Mouse (Mus musculus) myocyte (in vitro differentiated cells): ENCODE data around the gene Zbtb20. TPM values are rescaled to one million over a fixed set of nuclear protein-coding genes. Genes with fewer than 3 reads are reported as not detected.
A peak's percentile ranks its signal among the peaks of the same experiment; 100 is the strongest.

Experiments used
- H3K27me3 ChIP-seq: one replicate; pipeline ENCODE4 v1.6.1; 2011; ENCODE audit not compliant: control insufficient read depth, insufficient read depth, insufficient read length
- H3K36me3 ChIP-seq: one replicate; pipeline ENCODE4 v1.6.1; 2011; ENCODE audit not compliant: control insufficient read depth, insufficient read depth
- H3K4me2 ChIP-seq: one replicate; pipeline ENCODE4 v1.6.1; 2011; ENCODE audit warnings: low read depth, control low read depth
- H3K4me3 ChIP-seq: one replicate; pipeline ENCODE4 v1.5.1; 2011; ENCODE audit warnings: mild to moderate bottlenecking, control low read depth, moderate library complexity
- H3K79me2 ChIP-seq: one replicate; pipeline ENCODE4 v1.6.1; 2011; ENCODE audit not compliant: control insufficient read depth, insufficient read depth
- H3ac ChIP-seq: one replicate; pipeline ENCODE4 v1.6.1; 2011; ENCODE audit not compliant: control insufficient read depth, insufficient read length
- CEBPB ChIP-seq: IDR thresholded peaks from 2 replicates; pipeline ENCODE4 v1.6.1; 2011; ENCODE audit warnings: mild to moderate bottlenecking, moderate library complexity; ENCODE audit not compliant: poor library complexity, insufficient read depth, severe bottlenecking
- E2F4 ChIP-seq: IDR thresholded peaks from one replicate; pipeline ENCODE4 v1.6.1; 2011; ENCODE audit warnings: mild to moderate bottlenecking, control low read depth, moderate library complexity; ENCODE audit not compliant: insufficient read depth
- MAX ChIP-seq: IDR thresholded peaks from one replicate; pipeline ENCODE4 v1.6.1; 2011; ENCODE audit warnings: low read depth, mild to moderate bottlenecking, control low read depth
- MYOD1 ChIP-seq, 3 experiments: IDR thresholded peaks; one replicate each; pipeline ENCODE4 v1.6.1; 2011; ENCODE audit warnings: control low read depth in 2 of 3, low read depth in 2 of 3, mild to moderate bottlenecking in 2 of 3, moderate library complexity in 1 of 3; ENCODE audit not compliant: insufficient read length in 2 of 3, control insufficient read depth in 1 of 3
- MYOG ChIP-seq, 3 experiments: IDR thresholded peaks; one replicate each; pipeline ENCODE4 v1.6.1; 2011; ENCODE audit warnings: control low read depth in 2 of 3, low read depth in 2 of 3, mild to moderate bottlenecking in 2 of 3; ENCODE audit not compliant: insufficient read length in 2 of 3, control insufficient read depth in 1 of 3, insufficient read depth in 1 of 3
- POLR2A ChIP-seq: IDR thresholded peaks from one replicate; pipeline ENCODE4 v1.6.1; 2011; ENCODE audit warnings: low read depth, mild to moderate bottlenecking, control low read depth, moderate library complexity; ENCODE audit not compliant: insufficient read length
- POLR2AphosphoS2 ChIP-seq: IDR thresholded peaks from one replicate; pipeline ENCODE4 v1.6.1; 2011; ENCODE audit warnings: low read depth, control low read depth; ENCODE audit not compliant: insufficient read length
- REST ChIP-seq: IDR thresholded peaks from one replicate; pipeline ENCODE4 v1.6.1; 2011; ENCODE audit warnings: mild to moderate bottlenecking, control low read depth, moderate library complexity; ENCODE audit not compliant: insufficient read depth, insufficient read length
- SRF ChIP-seq: IDR thresholded peaks from one replicate; pipeline ENCODE4 v1.6.1; 2011; ENCODE audit warnings: low read depth; ENCODE audit not compliant: control insufficient read depth, insufficient read length
- TCF12 ChIP-seq: IDR thresholded peaks from one replicate; pipeline ENCODE4 v1.6.1; 2011; ENCODE audit warnings: mild to moderate bottlenecking, control low read depth; ENCODE audit not compliant: poor library complexity, insufficient read depth, severe bottlenecking
- TCF3 ChIP-seq: IDR thresholded peaks from one replicate; pipeline ENCODE4 v1.6.1; 2011; ENCODE audit warnings: low read depth, control low read depth; ENCODE audit not compliant: insufficient read length
- USF1 ChIP-seq: IDR thresholded peaks from one replicate; pipeline ENCODE4 v1.6.1; 2011; ENCODE audit warnings: low read depth, mild to moderate bottlenecking, control low read depth, moderate library complexity
- polyA plus RNA-seq: library from polyadenylated mRNA; unstranded; fragments of >200 nt; fragmentation: generic; extraction: Trizol; gene quantifications from one replicate; pipeline ENCODE4 v1.2.1, GENCODE M21; 2012; ENCODE audit warnings: missing spikeins

Zbtb20 gene
- polyA plus RNA-seq, 1 experiment: 5.0 TPM

GRCm38 (mm10) chr16:43574006-43574764 lies 698.5 kb downstream of the Zbtb20 start:
- Histone ChIP-seq H3K4me3 (no peak overlapping the region), H3ac (no peak overlapping the region), H3K36me3 (peaks cover 7% of the 10 kb centered on the region), H3K4me2 (no peak overlapping the region), H3K27me3 (no peaks in the 10 kb centered on the region), H3K79me2 (no peaks in the 10 kb centered on the region)
- TF ChIP-seq CEBPB (no peak), REST (no peak), SRF (no peak), POLR2A (no peak), MYOG (IDR thresholded peaks at IDR 0.05; ENCODE audit: control insufficient read depth in 1 of 3, insufficient read depth in 1 of 3, insufficient read length in 2 of 3, low read depth in 2 of 3) (no peak), TCF3 (no peak), E2F4 (no peak), USF1 (no peak), POLR2AphosphoS2 (no peak), MAX (no peak), MYOD1 (IDR thresholded peaks at IDR 0.05; ENCODE audit: control insufficient read depth in 1 of 3, insufficient read length in 2 of 3, low read depth in 2 of 3) (no peak), TCF12 (no peak)

GRCm38 (mm10) chr16:43575066-43575465 lies 699.4 kb downstream of the Zbtb20 start:
- TF ChIP-seq USF1 (no peak), MAX (no peak), MYOG (IDR thresholded peaks at IDR 0.05; ENCODE audit: control insufficient read depth in 1 of 3, insufficient read depth in 1 of 3, insufficient read length in 2 of 3, low read depth in 2 of 3) (no peak), CEBPB (no peak), E2F4 (no peak), TCF12 (no peak), MYOD1 (IDR thresholded peaks at IDR 0.05; ENCODE audit: control insufficient read depth in 1 of 3, insufficient read length in 2 of 3, low read depth in 2 of 3) (no peak), POLR2A (no peak), SRF (no peak), TCF3 (no peak), POLR2AphosphoS2 (no peak), REST (no peak)
- H3K4me3 ChIP-seq: no peak overlapping the region
- H3K4me2 ChIP-seq: no peak overlapping the region

GRCm38 (mm10) chr16:43575507-43575906 lies 699.8 kb downstream of the Zbtb20 start:
- Histone ChIP-seq H3K79me2 (no peaks in the 10 kb centered on the region), H3K4me2 (no peak overlapping the region), H3K4me3 (no peak overlapping the region), H3ac (no peak overlapping the region), H3K36me3 (peaks cover 7% of the 10 kb centered on the region), H3K27me3 (no peaks in the 10 kb centered on the region)
- TF ChIP-seq MYOG (IDR thresholded peaks at IDR 0.05; ENCODE audit: control insufficient read depth in 1 of 3, insufficient read depth in 1 of 3, insufficient read length in 2 of 3, low read depth in 2 of 3): peak in 1 of 3 experiments; percentile 43
- TF ChIP-seq TCF12: no peak

More at GRCm38 (mm10) chr16:43575066-43575465, 699.4 kb downstream of the Zbtb20 start:
- Histone ChIP-seq H3K79me2 (no peaks in the 10 kb centered on the region), H3K36me3 (peaks cover 7% of the 10 kb centered on the region), H3K27me3 (no peaks in the 10 kb centered on the region), H3ac (no peak overlapping the region)

GRCm38 (mm10) chr16:43577399-43577798 lies 701.7 kb downstream of the Zbtb20 start:
- no peaks in the 10 kb centered on the region for H3K79me2 ChIP-seq
- no peak overlapping the region for H3ac ChIP-seq
- no peaks in the 10 kb centered on the region for H3K27me3 ChIP-seq
- no peak overlapping the region for H3K4me3 ChIP-seq
- H3K36me3 ChIP-seq: peaks cover 7% of the 10 kb centered on the region
- H3K4me2 ChIP-seq: peak overlapping the region; percentile 70
- no peak for TF ChIP-seq SRF
- no peak for TF ChIP-seq MAX
- TF ChIP-seq REST: no peak
- TF ChIP-seq MYOG (IDR thresholded peaks at IDR 0.05; ENCODE audit: control insufficient read depth in 1 of 3, insufficient read depth in 1 of 3, insufficient read length in 2 of 3, low read depth in 2 of 3): peak in 2 of 3 experiments; percentile 65 to 72
- TF ChIP-seq MYOD1 (IDR thresholded peaks at IDR 0.05; ENCODE audit: control insufficient read depth in 1 of 3, insufficient read length in 2 of 3, low read depth in 2 of 3): peak in 2 of 3 experiments; percentile 40 to 49

GRCm38 (mm10) chr16:43578351-43578750 lies 702.7 kb downstream of the Zbtb20 start:
- Histone ChIP-seq H3K36me3 (no peaks in the 10 kb centered on the region), H3K4me2 (peak overlapping the region; percentile 22), H3K4me3 (no peak overlapping the region), H3K27me3 (no peaks in the 10 kb centered on the region), H3K79me2 (no peaks in the 10 kb centered on the region), H3ac (no peak overlapping the region)
- TF ChIP-seq MYOG (IDR thresholded peaks at IDR 0.05; ENCODE audit: control insufficient read depth in 1 of 3, insufficient read depth in 1 of 3, insufficient read length in 2 of 3, low read depth in 2 of 3) (no peak), USF1 (peak; percentile 65)
